Mouse (Mus musculus) ES-E14 (cell line): ENCODE data around the gene Rpa2.

ENCODE experiments used
- HCFC1 ChIP-seq: IDR thresholded peaks from 2 replicates; pipeline ENCODE4 v1.6.1; 2012; ENCODE audit warnings: low read length, inconsistent platforms, borderline replicate concordance; ENCODE audit not compliant: insufficient read depth
- ZC3H11A ChIP-seq: IDR thresholded peaks from 2 replicates; pipeline ENCODE4 v1.6.1; 2012; ENCODE audit warnings: low read depth, mild to moderate bottlenecking, inconsistent platforms, low read length, borderline replicate concordance
- ZNF384 ChIP-seq: IDR thresholded peaks from 2 replicates; pipeline ENCODE4 v1.6.1; 2012; ENCODE audit warnings: low read depth, low read length, inconsistent platforms

- TF ChIP-seq ZNF384 (no peak), HCFC1 (no peak), ZC3H11A (no peak)
Measured at GRCm38 (mm10) chr4:132771776-132772175, 3.6 kb downstream of the Rpa2 start.
